Mouse (Mus musculus): Measurements from ENCODE around the gene Tas2r105. TPM values are rescaled to one million over a fixed set of nuclear protein-coding genes. Genes with fewer than 3 reads are reported as not detected.

Gene Tas2r105
- not detected for polyA plus RNA-seq (2017; shearing (Covaris generic))

GRCm38 (mm10) chr6:131687395-131687794 lies at the start of gene Tas2r105:
Gene Tas2r105, minus strand, starts transcription at chr6:131687495.

GRCm38 (mm10) chr6:131689963-131690362 lies 2.7 kb upstream of the Tas2r105 start, which contains the start of gene Tas2r114:
Gene Tas2r114, minus strand, starts transcription at chr6:131690063.

GRCm38 (mm10) chr6:131685644-131686043 lies 1.7 kb downstream of the Tas2r105 start, which contains the start of gene Tas2r104:
Gene Tas2r104, minus strand, starts transcription at chr6:131685744.

GRCm38 (mm10) chr6:131678786-131679185 lies 8.5 kb downstream of the Tas2r105 start, which contains the start of gene Tas2r106:
Gene Tas2r106, minus strand, starts transcription at chr6:131678886.

GRCm38 (mm10) chr6:131660049-131660448 lies 27.2 kb downstream of the Tas2r105 start, which contains the start of gene Tas2r107:
Gene Tas2r107, minus strand, starts transcription at chr6:131660149.

Other genes starting within 250 kb of the Tas2r105 start
- gene 5430401F13Rik, start 201.1 kb downstream of the Tas2r105 start, polyA plus RNA-seq (2017; shearing (Covaris generic)), result 1 to 10 TPM in 1 of 2 experiments, under 1 TPM in 1; 0.80 to 2.4 TPM
- gene Gm6619, start 201.1 kb downstream of the Tas2r105 start, polyA plus RNA-seq (2017; shearing (Covaris generic)), result 1 to 10 TPM in 1 of 2 experiments, under 1 TPM in 1; 0.47 to 1.2 TPM
- gene Tas2r130, start 56.6 kb downstream of the Tas2r105 start, polyA plus RNA-seq (2017; shearing (Covaris generic)), result not detected
- not detected for gene Tas2r107, start 27.3 kb downstream of the Tas2r105 start, polyA plus RNA-seq (2017; shearing (Covaris generic))
- gene Tas2r106, start 8.6 kb downstream of the Tas2r105 start, polyA plus RNA-seq (2017; shearing (Covaris generic)), result under 1 TPM; 0.23 to 0.72 TPM
- not detected for gene Tas2r104, start 1.8 kb downstream of the Tas2r105 start, polyA plus RNA-seq (2017; shearing (Covaris generic))
- gene Tas2r114, start 2.6 kb upstream of the Tas2r105 start, polyA plus RNA-seq (2017; shearing (Covaris generic)), result not detected